Mouse (Mus musculus) heart, embryonic 11.5 days (tissue): Measurements from ENCODE around the gene Paxx. TPM values are rescaled to one million over a fixed set of nuclear protein-coding genes. Genes with fewer than 3 reads are reported as not detected.
"Not testable (repeated sequence)": the region's sequence is repeated elsewhere in the genome, so short reads cannot be mapped to it uniquely, and the experiment has no call there.

Experiments used
- ATAC-seq: fragments of 200-750 bp; cut with Nextera tagmentation; replicated peaks from 2 replicates; pipeline ENCODE4 v1.8.0; 2017; ENCODE audit warnings: moderate library complexity; ENCODE audit not compliant: insufficient number of reproducible peaks, low FRiP score, low TSS enrichment
- H3K27ac ChIP-seq: fragments of 300-500 bp; sonication (generic); 2 replicates; pipeline ENCODE4 v1.5.1; 2014; ENCODE audit warnings: mild to moderate bottlenecking, low read depth, low read length
- H3K27me3 ChIP-seq: fragments of 300-500 bp; sonication (generic); 2 replicates; pipeline ENCODE4 v1.6.1; 2014; ENCODE audit warnings: mild to moderate bottlenecking, low read length, mixed read lengths; ENCODE audit not compliant: control insufficient read depth, insufficient read depth
- H3K36me3 ChIP-seq: fragments of 300-500 bp; sonication (generic); 2 replicates; pipeline ENCODE4 v1.6.1; 2014; ENCODE audit warnings: mild to moderate bottlenecking, low read length, moderate library complexity, mixed read lengths; ENCODE audit not compliant: control insufficient read depth, insufficient read depth
- H3K4me1 ChIP-seq: fragments of 300-500 bp; sonication (generic); 2 replicates; pipeline ENCODE4 v1.6.1; 2014; ENCODE audit warnings: low read length; ENCODE audit not compliant: control insufficient read depth, insufficient read depth
- H3K4me2 ChIP-seq: fragments of 300-500 bp; sonication (generic); 2 replicates; pipeline ENCODE4 v1.6.1; 2014; ENCODE audit warnings: mild to moderate bottlenecking, moderate library complexity
- H3K4me3 ChIP-seq: fragments of 300-500 bp; sonication (generic); 2 replicates; pipeline ENCODE4 v1.5.1; 2014; ENCODE audit warnings: low read depth, low read length
- H3K9ac ChIP-seq: fragments of 300-500 bp; sonication (generic); 2 replicates; pipeline ENCODE4 v1.6.1; 2014; ENCODE audit warnings: mild to moderate bottlenecking, low read depth, low read length, moderate library complexity
- H3K9me3 ChIP-seq: fragments of 300-500 bp; sonication (generic); replicated peaks from 2 replicates; pipeline ENCODE4 v1.6.1; 2016; ENCODE audit warnings: low read length; ENCODE audit not compliant: control insufficient read depth
- WGBS: fragments of 180-500 bp; shearing (Covaris S2); extraction: QIAGEN DNeasy Blood & Tissue Kit; methylation state at CpG from one replicate; pipeline ENCODE4 v1.1.7; 2014; ENCODE audit not compliant: insufficient replicate concordance; 5-methylcytosine and 5-hydroxymethylcytosine counted together
- microRNA-seq: library from miRNA; unstranded; fragments of <30 nt; microRNA quantifications from one replicate; pipeline ENCODE4, GENCODE M21; 2016; ENCODE audit warnings: borderline number of aligned reads
- polyA plus RNA-seq: library from polyadenylated mRNA; unstranded; fragments of >200 nt; fragmentation: Nextera tagmentation; extraction: Ambion mirVana; gene quantifications from 2 replicates; pipeline ENCODE4 v1.2.1, GENCODE M21; 2014

Gene Paxx
- polyA plus RNA-seq, 1 experiment from 2014 or later: 20.0 TPM

- H3K9ac ChIP-seq, H3K27ac ChIP-seq, ATAC-seq, H3K27me3 ChIP-seq, H3K4me1 ChIP-seq, H3K36me3 ChIP-seq, H3K9me3 ChIP-seq, H3K4me3 ChIP-seq, H3K4me2 ChIP-seq: not testable (repeated sequence)
Observed at GRCm38 (mm10) chr2:25413436-25413835, 47.5 kb downstream of the Paxx start.

DNA sequence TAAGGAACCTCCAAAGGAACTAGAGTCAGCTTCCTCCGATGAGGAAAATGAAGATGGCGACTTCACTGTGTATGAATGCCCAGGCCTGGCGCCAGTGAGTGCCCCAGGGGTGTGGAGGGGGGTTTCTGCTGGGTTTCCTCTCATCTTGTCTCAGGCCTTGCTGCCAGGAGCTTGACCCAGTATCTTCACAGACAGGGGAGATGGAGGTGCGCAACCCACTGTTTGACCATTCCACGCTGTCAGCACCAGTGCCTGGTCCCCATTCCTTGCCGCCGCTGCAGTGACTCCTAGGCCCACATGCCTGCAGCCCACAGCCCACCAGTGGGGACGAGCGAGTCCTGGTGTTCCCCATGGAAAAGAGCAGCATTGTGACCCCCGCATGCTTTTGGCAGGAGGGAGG, 52.0 kb downstream of the Paxx start:
- no peak for ATAC-seq
- 72% methylated on average over 10 of the region's 10 CpGs for WGBS
- H3K9ac ChIP-seq: no peak overlapping the region

More for the DNA sequence above, 52.0 kb downstream of the Paxx start:
- Histone ChIP-seq H3K27me3 (peaks cover 20% of the 10 kb centered on the region), H3K4me2 (no peak overlapping the region), H3K36me3 (no peaks in the 10 kb centered on the region), H3K4me1 (no peaks in the 10 kb centered on the region), H3K4me3 (no peak overlapping the region), H3K9me3 (no peaks in the 10 kb centered on the region), H3K27ac (no peak overlapping the region)

Small RNAs within 50 kb of the gene (microRNA-seq; reads per million reads assigned to microRNA genes)
- not detected for gene Mir3087

Other genes starting within 250 kb of the Paxx start
- gene Nelfb, start 249.6 kb downstream of the Paxx start, polyA plus RNA-seq: 62.9 and 69.0 TPM in 2 replicates
- gene Stpg3, start 246.5 kb downstream of the Paxx start, polyA plus RNA-seq: not detected in 2 replicates
- 0.44 TPM in 1 of 2 replicates, not detected in the other for gene Fam166a, start 242.3 kb downstream of the Paxx start, polyA plus RNA-seq
- 449 and 481 TPM in 2 replicates for gene Tubb4b, start 236.4 kb downstream of the Paxx start, polyA plus RNA-seq
- not detected in 2 replicates for gene Slc34a3, start 226.7 kb downstream of the Paxx start, polyA plus RNA-seq
- gene Rnf224, start 224.3 kb downstream of the Paxx start, polyA plus RNA-seq: 0.42 TPM in 1 of 2 replicates, not detected in the other
- 5.2 and 7.1 TPM in 2 replicates for gene Rnf208, start 218.8 kb downstream of the Paxx start, polyA plus RNA-seq
- not detected in 2 replicates for gene Cysrt1, start 218.6 kb downstream of the Paxx start, polyA plus RNA-seq
- 2.5 and 2.9 TPM in 2 replicates for gene AL732309.1, start 214.2 kb downstream of the Paxx start, polyA plus RNA-seq
- gene Tmem203, start 205.7 kb downstream of the Paxx start, polyA plus RNA-seq: 12.9 and 16.0 TPM in 2 replicates
- 3.3 TPM in 2 replicates for gene Tprn, start 198.5 kb downstream of the Paxx start, polyA plus RNA-seq
- gene Ssna1, start 188.7 kb downstream of the Paxx start, polyA plus RNA-seq: 156 and 175 TPM in 2 replicates
- gene Anapc2, start 188.6 kb downstream of the Paxx start, polyA plus RNA-seq: 73.0 and 76.1 TPM in 2 replicates
- not detected in 2 replicates for gene Tmem210, start 172.9 kb downstream of the Paxx start, polyA plus RNA-seq
- not detected in 2 replicates for gene Lrrc26, start 171.2 kb downstream of the Paxx start, polyA plus RNA-seq
- gene Grin1, start 141.9 kb downstream of the Paxx start, polyA plus RNA-seq: 0.96 and 1.1 TPM in 2 replicates
- 47.9 and 68.4 TPM in 2 replicates for gene Man1b1, start 128.8 kb downstream of the Paxx start, polyA plus RNA-seq
- gene Dpp7, start 104.7 kb downstream of the Paxx start, polyA plus RNA-seq: 13.1 and 14.0 TPM in 2 replicates
- gene Uap1l1, start 95.4 kb downstream of the Paxx start, polyA plus RNA-seq: 10.8 and 11.2 TPM in 2 replicates
- gene Sapcd2, start 88.8 kb downstream of the Paxx start, polyA plus RNA-seq: 16.0 and 18.2 TPM in 2 replicates
- gene Entpd2, start 65.2 kb downstream of the Paxx start, polyA plus RNA-seq: 0.18 and 0.20 TPM in 2 replicates
- gene Npdc1, start 61.7 kb downstream of the Paxx start, polyA plus RNA-seq: 16.8 and 18.9 TPM in 2 replicates
- not detected in 2 replicates for gene Fut7, start 37.8 kb downstream of the Paxx start, polyA plus RNA-seq
- gene Abca2, start 32.4 kb downstream of the Paxx start, polyA plus RNA-seq: 2.0 and 3.4 TPM in 2 replicates
- gene Clic3, start 4.3 kb downstream of the Paxx start, polyA plus RNA-seq: 0.47 and 0.83 TPM in 2 replicates
- 0.66 and 1.1 TPM in 2 replicates for gene Ptgds, start 9.0 kb upstream of the Paxx start, polyA plus RNA-seq
- gene Lcn12, start 32.8 kb upstream of the Paxx start, polyA plus RNA-seq: not detected in 2 replicates
- gene Fbxw5, start 39.7 kb upstream of the Paxx start, polyA plus RNA-seq: 66.7 and 78.7 TPM in 2 replicates
- gene C8g, start 40.6 kb upstream of the Paxx start, polyA plus RNA-seq: 3.4 and 3.7 TPM in 2 replicates
- gene Traf2, start 85.8 kb upstream of the Paxx start, polyA plus RNA-seq: 20.3 and 21.9 TPM in 2 replicates
- 318 and 356 TPM in 2 replicates for gene Edf1, start 96.8 kb upstream of the Paxx start, polyA plus RNA-seq
- 3.2 and 5.5 TPM in 2 replicates for gene Mamdc4, start 113.8 kb upstream of the Paxx start, polyA plus RNA-seq
- 167 and 172 TPM in 2 replicates for gene Phpt1, start 114.1 kb upstream of the Paxx start, polyA plus RNA-seq
- gene Ajm1, start 120.7 kb upstream of the Paxx start, polyA plus RNA-seq: 0.21 TPM in 1 of 2 replicates, not detected in the other
- gene Rabl6, start 147.4 kb upstream of the Paxx start, polyA plus RNA-seq: 35.9 and 40.0 TPM in 2 replicates
- gene Ccdc183, start 156.6 kb upstream of the Paxx start, polyA plus RNA-seq: 0.11 and 0.20 TPM in 2 replicates
- gene Tmem141, start 160.9 kb upstream of the Paxx start, polyA plus RNA-seq: 14.6 and 18.4 TPM in 2 replicates
- 1.0 and 1.1 TPM in 2 replicates for gene Fcna, start 166.9 kb upstream of the Paxx start, polyA plus RNA-seq
- gene Lcn8, start 192.0 kb upstream of the Paxx start, polyA plus RNA-seq: not detected in 2 replicates
- gene Lcn5, start 196.9 kb upstream of the Paxx start, polyA plus RNA-seq: not detected in 2 replicates
- gene Lcn6, start 215.7 kb upstream of the Paxx start, polyA plus RNA-seq: not detected in 2 replicates
- gene Lcn10, start 221.6 kb upstream of the Paxx start, polyA plus RNA-seq: not detected in 2 replicates
- gene Obp2a, start 238.9 kb upstream of the Paxx start, polyA plus RNA-seq: not detected in 2 replicates
- gene Bmyc, start 245.6 kb upstream of the Paxx start, polyA plus RNA-seq: 42.9 and 49.9 TPM in 2 replicates